Mouse (Mus musculus): ENCODE results near the gene Oser1.

GRCm38 (mm10) chr2:163393241-163393640 is 31.3 kb downstream of the Oser1 start:
- TF ChIP-seq CTCF (conservative IDR thresholded peaks at IDR 0.05; ENCODE audit: low read length), result no peak
- TF ChIP-seq NANOG (IDR thresholded peaks at IDR 0.05; ENCODE audit: borderline replicate concordance, low read length), result no peak
- TF ChIP-seq POU5F1 (IDR thresholded peaks at IDR 0.05; ENCODE audit: borderline replicate concordance, low read length), result no peak

All from E14TG2a.4 (cell line).